Mouse (Mus musculus): ENCODE results near the gene Usp22. TPM values are rescaled to one million over a fixed set of nuclear protein-coding genes. Genes with fewer than 3 reads are reported as not detected.

Usp22 gene
- polyA plus RNA-seq, 1 experiment = 57.5 TPM

- no peaks in the 10 kb centered on the region for H3K36me3 ChIP-seq (ENCODE audit: control insufficient read depth, insufficient read depth, low read length)
- H3K27me3 ChIP-seq (ENCODE audit: control insufficient read depth, insufficient read depth, low read length) = no peaks in the 10 kb centered on the region
- DNase-seq = no peak
- H3K4me3 ChIP-seq (ENCODE audit: control insufficient read depth, insufficient read depth, low read length) = no peak overlapping the region
- H3K4me1 ChIP-seq (replicated peaks; ENCODE audit: control insufficient read depth, insufficient read depth, low read length) = no peaks in the 10 kb centered on the region
- no peak overlapping the region for H3K27ac ChIP-seq (ENCODE audit: control insufficient read depth, insufficient read depth, low read length)
- TF ChIP-seq CTCF (IDR thresholded peaks at IDR 0.05; ENCODE audit: borderline replicate concordance, control insufficient read depth, extremely low read depth, insufficient read depth, low read length, poor library complexity) = no peak
- TF ChIP-seq POLR2A (IDR thresholded peaks at IDR 0.05; ENCODE audit: control insufficient read depth, extremely low read depth, insufficient read depth, low read length, poor library complexity) = no peak
- 89% methylated on average over 9 of the region's 9 CpGs for WGBS
These were observed 52.5 kb downstream of the Usp22 start for GRCm38 (mm10) chr11:61122283-61122768.

GRCm38 (mm10) chr11:61119996-61120583 lies 54.8 kb downstream of the Usp22 start:
- Histone ChIP-seq H3K4me3 (ENCODE audit: control insufficient read depth, insufficient read depth, low read length) (no peak overlapping the region), H3K4me1 (replicated peaks; ENCODE audit: control insufficient read depth, insufficient read depth, low read length) (no peaks in the 10 kb centered on the region), H3K36me3 (ENCODE audit: control insufficient read depth, insufficient read depth, low read length) (no peaks in the 10 kb centered on the region), H3K27me3 (ENCODE audit: control insufficient read depth, insufficient read depth, low read length) (no peaks in the 10 kb centered on the region), H3K27ac (ENCODE audit: control insufficient read depth, insufficient read depth, low read length) (no peak overlapping the region)
- WGBS = 96% methylated on average over 3 of the region's 3 CpGs
- TF ChIP-seq POLR2A (IDR thresholded peaks at IDR 0.05; ENCODE audit: control insufficient read depth, extremely low read depth, insufficient read depth, low read length, poor library complexity) (no peak), CTCF (IDR thresholded peaks at IDR 0.05; ENCODE audit: borderline replicate concordance, control insufficient read depth, extremely low read depth, insufficient read depth, low read length, poor library complexity) (no peak)
- no peak for DNase-seq

DNA sequence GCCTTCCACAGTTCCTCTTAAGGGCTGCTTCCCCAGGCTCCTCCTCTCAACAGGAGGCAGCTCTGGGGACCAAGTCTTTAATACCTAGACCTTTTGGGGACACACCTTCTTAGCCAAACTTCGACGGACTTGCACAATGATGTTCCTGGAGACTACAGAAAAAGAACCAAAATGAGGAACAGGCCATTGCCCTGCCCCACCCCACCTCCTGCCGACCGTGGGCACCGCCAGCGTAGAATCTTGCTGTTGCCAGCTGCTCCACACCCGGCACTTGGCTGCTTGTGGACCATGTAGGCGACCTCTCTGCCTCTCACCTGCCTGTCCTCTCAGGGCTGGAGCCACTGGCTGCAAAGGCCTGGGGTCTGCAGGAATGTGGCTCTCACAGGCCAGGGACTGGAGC lies 58.6 kb downstream of the Usp22 start:
- 13% methylated on average over 8 of the region's 8 CpGs for WGBS
- TF ChIP-seq CTCF (IDR thresholded peaks at IDR 0.05; ENCODE audit: borderline replicate concordance, control insufficient read depth, extremely low read depth, insufficient read depth, low read length, poor library complexity) (no peak), POLR2A (IDR thresholded peaks at IDR 0.05; ENCODE audit: control insufficient read depth, extremely low read depth, insufficient read depth, low read length, poor library complexity) (no peak)
- H3K27me3 ChIP-seq (ENCODE audit: control insufficient read depth, insufficient read depth, low read length) = no peaks in the 10 kb centered on the region
- H3K4me1 ChIP-seq (replicated peaks; ENCODE audit: control insufficient read depth, insufficient read depth, low read length) = no peaks in the 10 kb centered on the region
- no peak overlapping the region for H3K27ac ChIP-seq (ENCODE audit: control insufficient read depth, insufficient read depth, low read length)
- H3K4me3 ChIP-seq (ENCODE audit: control insufficient read depth, insufficient read depth, low read length) = no peak overlapping the region
- no peak for DNase-seq
- H3K36me3 ChIP-seq (ENCODE audit: control insufficient read depth, insufficient read depth, low read length) = no peaks in the 10 kb centered on the region

GRCm38 (mm10) chr11:61112323-61112995 lies 62.4 kb downstream of the Usp22 start:
- H3K4me1 ChIP-seq (replicated peaks; ENCODE audit: control insufficient read depth, insufficient read depth, low read length) = no peaks in the 10 kb centered on the region
- no peak overlapping the region for H3K4me3 ChIP-seq (ENCODE audit: control insufficient read depth, insufficient read depth, low read length)
- DNase-seq = no peak
- WGBS = 73% methylated on average over 8 of the region's 8 CpGs
- H3K27ac ChIP-seq (ENCODE audit: control insufficient read depth, insufficient read depth, low read length) = no peak overlapping the region
- TF ChIP-seq CTCF (IDR thresholded peaks at IDR 0.05; ENCODE audit: borderline replicate concordance, control insufficient read depth, extremely low read depth, insufficient read depth, low read length, poor library complexity) (no peak), POLR2A (IDR thresholded peaks at IDR 0.05; ENCODE audit: control insufficient read depth, extremely low read depth, insufficient read depth, low read length, poor library complexity) (no peak)
- H3K27me3 ChIP-seq (ENCODE audit: control insufficient read depth, insufficient read depth, low read length) = no peaks in the 10 kb centered on the region
- no peaks in the 10 kb centered on the region for H3K36me3 ChIP-seq (ENCODE audit: control insufficient read depth, insufficient read depth, low read length)

GRCm38 (mm10) chr11:61111472-61111871 lies 63.4 kb downstream of the Usp22 start:
- H3K36me3 ChIP-seq (ENCODE audit: control insufficient read depth, insufficient read depth, low read length) = no peaks in the 10 kb centered on the region
- no peak overlapping the region for H3K27ac ChIP-seq (ENCODE audit: control insufficient read depth, insufficient read depth, low read length)
- H3K27me3 ChIP-seq (ENCODE audit: control insufficient read depth, insufficient read depth, low read length) = no peaks in the 10 kb centered on the region
- no peak overlapping the region for H3K4me3 ChIP-seq (ENCODE audit: control insufficient read depth, insufficient read depth, low read length)
- no peak for DNase-seq
- H3K4me1 ChIP-seq (replicated peaks; ENCODE audit: control insufficient read depth, insufficient read depth, low read length) = no peaks in the 10 kb centered on the region
- TF ChIP-seq POLR2A (IDR thresholded peaks at IDR 0.05; ENCODE audit: control insufficient read depth, extremely low read depth, insufficient read depth, low read length, poor library complexity) (no peak), CTCF (IDR thresholded peaks at IDR 0.05; ENCODE audit: borderline replicate concordance, control insufficient read depth, extremely low read depth, insufficient read depth, low read length, poor library complexity) (no peak)
- WGBS = 97% methylated on average over 4 of the region's 4 CpGs

GRCm38 (mm10) chr11:61110928-61111327 lies 63.9 kb downstream of the Usp22 start:
- no peak for TF ChIP-seq CTCF (IDR thresholded peaks at IDR 0.05; ENCODE audit: borderline replicate concordance, control insufficient read depth, extremely low read depth, insufficient read depth, low read length, poor library complexity)
- Histone ChIP-seq H3K4me1 (replicated peaks; ENCODE audit: control insufficient read depth, insufficient read depth, low read length) (no peaks in the 10 kb centered on the region), H3K27me3 (ENCODE audit: control insufficient read depth, insufficient read depth, low read length) (no peaks in the 10 kb centered on the region), H3K27ac (ENCODE audit: control insufficient read depth, insufficient read depth, low read length) (no peak overlapping the region), H3K4me3 (ENCODE audit: control insufficient read depth, insufficient read depth, low read length) (no peak overlapping the region), H3K36me3 (ENCODE audit: control insufficient read depth, insufficient read depth, low read length) (no peaks in the 10 kb centered on the region)
- DNase-seq = no peak
- WGBS = 81% methylated on average over 1 of the region's 1 CpGs

All from thymus, adult 2 months (tissue).